Mouse (Mus musculus) fat pad, adult 2 months (tissue): Measurements from ENCODE around the gene Otx2.
"Not testable (repeated sequence)": the region's sequence is repeated elsewhere in the genome, so short reads cannot be mapped to it uniquely, and the experiment has no call there.

Experiments
- DNase-seq: peaks from one replicate; pipeline ENCODE4 v3.0.0-alpha.2; 2011; ENCODE audit warnings: low read depth, low spot score; ENCODE audit errors: extremely low read depth

Otx2 gene

DNA sequence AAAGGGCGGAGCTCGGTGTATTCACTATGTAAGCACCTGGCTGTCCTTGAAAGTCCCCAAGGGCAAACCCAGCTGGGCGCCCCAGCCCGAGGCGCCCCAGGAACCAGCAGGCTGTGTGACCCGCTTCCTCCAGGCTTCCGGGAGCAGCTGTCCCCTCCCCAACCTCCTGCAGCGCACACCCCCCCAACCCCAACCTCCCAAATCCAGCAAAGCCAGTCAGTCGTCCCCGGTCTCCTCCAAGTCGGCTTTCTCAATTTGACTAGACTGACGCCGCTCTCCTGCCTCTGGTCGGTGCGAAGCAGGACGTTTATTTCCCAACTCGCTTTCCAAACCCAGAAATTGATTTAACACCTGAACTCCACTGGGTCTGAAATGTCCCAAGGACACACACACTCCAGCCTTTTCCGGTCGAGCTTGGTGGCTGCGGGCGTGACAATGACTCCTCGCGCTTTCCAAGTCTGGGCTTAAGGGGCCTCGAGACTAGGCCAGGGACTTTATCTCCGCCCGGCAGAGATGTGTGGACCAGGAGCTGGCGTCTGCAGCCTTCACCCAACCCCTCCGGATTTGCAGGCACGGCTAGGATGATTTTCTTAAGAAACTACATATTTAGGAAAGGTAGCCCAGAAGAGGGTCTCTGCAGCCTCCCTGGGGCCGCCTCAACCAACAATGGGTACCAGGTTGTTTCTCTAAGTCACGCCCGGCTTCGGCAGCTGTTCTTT lies 18.4 kb downstream of the Otx2 start:
- DNase-seq: no peak

- no peak for DNase-seq
Observed at GRCm38 (mm10) chr14:48654551-48655072, 19.0 kb downstream of the Otx2 start.

GRCm38 (mm10) chr14:48653676-48654510 lies 19.7 kb downstream of the Otx2 start:
- no peak for DNase-seq

- no peak for DNase-seq
Observed at GRCm38 (mm10) chr14:48653081-48653480, 20.5 kb downstream of the Otx2 start.

GRCm38 (mm10) chr14:48652256-48652655 lies 21.4 kb downstream of the Otx2 start:
- no peak for DNase-seq

DNA sequence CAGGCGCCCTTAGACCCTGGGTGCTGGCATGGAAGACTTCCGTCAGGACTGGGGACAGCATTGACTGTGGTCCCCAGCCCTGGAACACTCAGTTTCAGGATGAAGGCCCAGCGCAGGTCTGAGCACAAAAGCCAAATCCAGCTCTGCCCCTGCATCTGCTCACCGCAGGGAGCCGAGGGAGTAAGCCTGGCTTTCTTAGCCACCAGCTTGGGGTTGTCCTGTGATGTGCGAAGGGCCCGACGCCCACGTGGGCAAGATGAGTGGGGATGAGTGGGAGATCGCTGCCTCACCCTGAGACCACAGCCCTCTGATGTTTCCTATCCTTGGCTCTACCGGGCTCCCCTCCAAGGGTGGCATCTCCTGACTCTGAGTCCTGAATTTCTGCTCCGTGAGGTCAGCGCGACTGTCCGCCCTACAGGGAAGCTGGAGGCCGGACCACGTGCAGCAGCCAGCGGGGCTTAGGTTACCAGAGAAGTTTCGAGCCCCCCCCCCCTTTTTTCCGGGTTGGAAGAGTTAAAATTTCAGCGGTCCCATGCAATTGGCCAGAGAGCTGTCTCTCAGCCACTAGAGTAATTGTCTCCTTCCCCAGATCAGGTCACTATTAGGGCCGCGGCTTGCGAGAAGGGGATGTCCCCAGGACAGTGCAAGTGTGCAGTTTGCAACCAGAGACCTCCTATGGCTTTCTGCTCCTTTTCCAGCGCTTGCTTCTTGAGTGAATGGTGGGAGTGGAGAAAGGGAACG lies 22.0 kb downstream of the Otx2 start:
- no peak for DNase-seq

DNA sequence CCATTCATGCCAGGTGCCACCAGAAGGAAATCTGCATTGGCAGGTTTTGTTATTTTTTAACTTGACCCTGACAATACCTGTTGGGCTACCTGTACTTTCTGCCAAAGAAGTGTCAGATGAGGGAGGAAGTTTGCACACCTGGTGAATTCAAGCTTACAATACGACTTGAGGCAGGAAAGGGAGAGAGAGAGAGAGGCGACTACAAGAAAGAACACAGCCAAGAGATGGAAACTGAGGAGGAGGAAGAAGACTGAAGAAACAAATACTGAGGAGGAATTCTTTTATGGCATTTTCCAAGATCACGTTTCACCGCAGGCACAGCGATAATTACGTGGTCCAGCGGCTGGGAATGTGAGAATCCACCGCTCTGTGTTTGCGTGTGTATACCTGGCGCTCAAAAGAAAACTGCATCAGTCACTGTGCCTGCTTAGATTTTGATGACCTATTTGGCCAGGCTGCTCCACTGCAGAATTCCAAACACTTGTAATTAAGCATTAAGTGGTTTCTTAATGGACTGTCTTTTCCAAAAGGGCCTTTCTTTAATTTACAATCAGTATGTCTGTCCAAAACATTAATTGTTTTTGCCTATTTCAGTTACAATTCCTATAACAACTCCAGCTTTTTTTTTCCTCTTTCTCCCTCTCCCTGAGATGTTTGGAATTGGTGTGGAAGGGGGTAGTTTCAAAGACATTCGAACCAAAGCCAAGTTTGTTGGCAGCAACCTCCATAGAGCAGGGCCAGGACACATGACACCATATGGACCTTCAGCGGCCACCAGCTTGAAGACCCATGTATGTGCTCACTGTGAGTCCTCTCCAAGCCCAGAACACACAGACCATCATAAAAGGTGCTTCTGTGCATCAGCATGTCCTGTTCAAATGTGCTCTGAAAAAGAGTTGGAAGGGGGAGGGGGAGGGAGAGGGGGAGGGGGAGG lies 31.9 kb downstream of the Otx2 start:
- DNase-seq: no peak

GRCm38 (mm10) chr14:48633141-48633540 lies 40.5 kb downstream of the Otx2 start:
- DNase-seq: no peak

GRCm38 (mm10) chr14:48632335-48632734 lies 41.3 kb downstream of the Otx2 start:
- no peak for DNase-seq

DNA sequence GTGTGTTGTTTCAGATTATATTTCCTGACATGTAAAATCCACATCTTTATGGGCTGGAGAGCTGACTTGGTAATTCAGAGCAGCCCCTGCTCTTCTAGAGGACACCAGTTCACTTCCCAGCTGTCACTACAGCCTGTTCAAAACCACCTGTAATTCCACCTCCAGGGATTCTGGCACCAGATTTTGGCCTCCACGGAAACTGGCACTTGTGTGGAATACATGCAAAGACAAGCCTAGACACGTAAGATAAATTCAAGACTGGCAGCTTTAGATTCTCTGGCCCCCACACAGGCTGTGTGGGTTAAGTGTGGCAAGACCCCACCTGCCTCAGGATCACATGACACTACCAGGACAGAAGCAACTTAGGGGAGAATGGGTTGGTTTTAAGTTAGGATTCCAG lies 42.1 kb downstream of the Otx2 start:
- peak; percentile 2 for DNase-seq

DNA sequence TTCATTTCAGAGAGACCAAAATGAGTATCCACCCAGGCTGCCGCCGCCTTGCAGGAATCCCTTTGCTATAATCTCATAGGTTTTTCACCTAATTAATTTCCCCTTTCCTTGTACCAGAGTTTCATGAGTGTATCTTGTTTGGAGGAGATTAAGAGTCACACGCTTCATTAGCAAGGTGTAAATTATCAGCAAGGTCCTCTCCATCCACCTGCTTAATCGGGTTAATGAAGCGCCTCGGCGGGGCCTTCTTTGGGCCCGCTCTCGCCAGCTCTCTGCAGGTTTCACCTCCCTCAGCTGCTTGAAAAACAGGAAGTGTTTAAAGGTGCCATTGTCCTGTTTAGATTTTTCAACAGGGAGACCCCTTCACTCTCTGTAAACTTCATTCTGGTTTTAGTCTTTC lies 44.2 kb downstream of the Otx2 start:
- DNase-seq: no peak

GRCm38 (mm10) chr14:48626271-48626670 lies 47.3 kb downstream of the Otx2 start:
- no peak for DNase-seq

DNA sequence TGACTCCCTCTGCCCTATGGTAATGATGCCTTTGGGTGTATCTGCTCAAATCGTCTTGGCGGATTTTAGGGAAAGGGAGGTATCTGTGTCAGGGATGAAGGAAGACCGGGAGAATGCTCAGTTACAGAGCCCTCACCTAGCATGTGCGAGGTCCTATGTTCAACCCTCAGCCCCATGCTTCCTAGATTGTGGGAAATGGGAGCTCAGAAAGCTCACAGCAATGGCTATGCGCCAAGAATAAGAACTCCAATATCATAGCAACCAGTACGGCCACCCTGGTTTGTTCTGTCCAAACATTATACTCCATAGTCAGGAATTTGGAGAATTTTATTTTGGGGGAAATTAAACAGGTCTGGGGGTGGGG lies 48.3 kb downstream of the Otx2 start:
- no peak for DNase-seq

- no peak for DNase-seq
Observed at GRCm38 (mm10) chr14:48624596-48625330, 48.9 kb downstream of the Otx2 start.

- DNase-seq: not testable (repeated sequence)
Observed at GRCm38 (mm10) chr14:48622726-48623125, 50.9 kb downstream of the Otx2 start.

DNA sequence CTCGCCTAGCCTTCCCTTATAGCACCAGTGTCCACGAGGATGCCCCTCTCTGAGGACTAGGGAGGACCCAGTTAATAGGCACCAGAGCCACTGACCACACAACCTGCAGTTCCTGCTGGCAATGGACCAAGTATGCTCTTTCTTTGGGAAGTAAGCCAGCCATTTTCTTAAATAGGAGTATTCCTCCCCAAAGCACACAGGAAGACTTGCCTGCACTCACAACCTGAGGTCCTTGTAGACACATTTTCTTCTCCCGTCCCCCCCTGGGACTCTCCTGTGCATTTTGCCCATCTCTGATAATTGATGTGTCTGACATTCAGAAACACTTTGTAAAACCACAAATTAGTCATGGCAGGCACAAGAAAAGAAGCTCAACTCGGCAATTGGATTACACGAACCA lies 57.3 kb downstream of the Otx2 start:
- no peak for DNase-seq

DNA sequence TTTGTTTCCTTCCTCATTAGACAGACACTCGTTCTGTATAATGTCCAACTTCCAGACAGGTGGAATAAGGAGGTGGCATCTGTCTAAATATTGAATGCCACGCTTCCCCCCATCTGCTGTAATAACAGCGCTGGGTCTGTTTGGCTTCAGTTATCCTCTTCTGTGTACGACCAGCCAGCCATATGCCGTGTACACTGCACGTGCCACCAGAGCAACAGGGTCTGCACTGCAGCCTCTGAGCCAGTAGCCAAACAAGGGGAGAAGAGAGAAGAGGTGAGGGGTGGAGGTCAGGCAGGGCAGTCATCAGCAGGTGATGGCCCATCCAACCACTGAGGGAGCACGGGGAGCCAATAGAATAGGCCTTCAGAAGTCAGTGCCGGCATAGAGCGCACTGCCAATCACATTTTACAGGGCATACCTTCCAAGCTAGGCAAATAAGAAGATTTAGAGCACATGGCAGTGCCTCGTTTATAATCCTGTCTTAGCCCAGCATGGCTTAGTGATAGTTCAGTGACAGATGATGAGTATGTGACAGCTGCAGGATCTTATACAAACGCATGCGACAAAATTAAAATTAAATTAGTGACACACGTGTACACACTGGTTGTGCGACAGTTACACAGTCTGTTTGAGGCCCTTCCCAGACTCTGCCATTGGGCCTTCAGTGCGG lies 64.8 kb downstream of the Otx2 start:
- DNase-seq: no peak
